Mouse (Mus musculus) heart, embryonic 15.5 days (tissue): ENCODE data around the gene Ankrd35. TPM values are rescaled to one million over a fixed set of nuclear protein-coding genes. Genes with fewer than 3 reads are reported as not detected.
"Not testable (repeated sequence)": the region's sequence is repeated elsewhere in the genome, so short reads cannot be mapped to it uniquely, and the experiment has no call there.

ENCODE experiments used
- ATAC-seq: fragments of 200-750 bp; cut with Nextera tagmentation; replicated peaks from 2 replicates; pipeline ENCODE4 v1.8.0; 2017; ENCODE audit warnings: low read depth, moderate TSS enrichment; ENCODE audit not compliant: insufficient number of reproducible peaks, insufficient read depth, low FRiP score
- H3K27ac ChIP-seq: fragments of 300-500 bp; sonication (generic); 2 replicates; pipeline ENCODE4 v1.5.1; 2015; ENCODE audit warnings: mild to moderate bottlenecking, inconsistent platforms
- H3K27me3 ChIP-seq: fragments of 300-500 bp; sonication (generic); 2 replicates; pipeline ENCODE4 v1.6.1; 2015; ENCODE audit warnings: inconsistent platforms
- H3K36me3 ChIP-seq: fragments of 300-500 bp; sonication (generic); 2 replicates; pipeline ENCODE4 v1.6.1; 2015; ENCODE audit warnings: mild to moderate bottlenecking, inconsistent platforms
- H3K4me1 ChIP-seq: fragments of 300-500 bp; sonication (generic); replicated peaks from 2 replicates; pipeline ENCODE4 v1.6.1; 2015; ENCODE audit warnings: inconsistent platforms
- H3K4me2 ChIP-seq: fragments of 300-500 bp; sonication (generic); 2 replicates; pipeline ENCODE4 v1.6.1; 2015; ENCODE audit warnings: inconsistent platforms, mild to moderate bottlenecking, moderate library complexity
- H3K4me3 ChIP-seq: fragments of 300-500 bp; sonication (generic); 2 replicates; pipeline ENCODE4 v1.5.1; 2015; ENCODE audit warnings: mild to moderate bottlenecking, inconsistent platforms
- H3K9ac ChIP-seq: fragments of 300-500 bp; sonication (generic); 2 replicates; pipeline ENCODE4 v1.6.1; 2015; ENCODE audit warnings: mild to moderate bottlenecking, inconsistent platforms
- H3K9me3 ChIP-seq: fragments of 300-500 bp; sonication (generic); replicated peaks from 2 replicates; pipeline ENCODE4 v1.6.1; 2016; ENCODE audit warnings: inconsistent platforms
- WGBS: fragments of 180-500 bp; shearing (Covaris S2); methylation state at CpG from one replicate; pipeline ENCODE4 v1.1.7; 2015; ENCODE audit warnings: mixed read lengths; 5-methylcytosine and 5-hydroxymethylcytosine counted together
- polyA plus RNA-seq: library from polyadenylated mRNA; unstranded; fragments of >200 nt; fragmentation: Nextera tagmentation; extraction: Ambion mirVana; gene quantifications from 2 replicates; pipeline ENCODE4 v1.2.1, GENCODE M21; 2015

Ankrd35 gene
- polyA plus RNA-seq, 1 experiment from 2014 or later: 0.31 TPM

DNA sequence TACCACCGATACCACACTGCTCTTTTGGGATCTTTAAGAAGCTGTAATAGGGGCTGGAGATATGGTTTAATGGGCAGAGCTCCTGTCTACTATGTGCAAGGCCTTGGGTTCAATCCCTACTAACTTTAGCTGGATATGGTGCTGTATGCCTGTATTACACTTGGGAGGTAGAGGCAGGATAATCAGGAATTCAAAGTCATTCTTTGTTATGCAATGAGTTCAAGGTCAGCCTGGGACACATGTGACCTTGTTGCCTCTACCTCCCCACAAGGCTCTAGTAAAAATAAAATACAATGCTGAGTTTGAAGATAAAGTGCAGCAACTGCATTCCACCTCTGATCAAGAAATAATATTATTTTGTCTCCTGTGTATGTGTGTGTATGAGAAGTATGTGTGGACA is 64.1 kb downstream of the Ankrd35 start:
- WGBS: 89% methylated on average over 1 of the region's 1 CpGs
- Histone ChIP-seq H3K36me3 (no peaks in the 10 kb centered on the region), H3K9ac (no peak overlapping the region), H3K4me2 (no peak overlapping the region), H3K4me1 (peaks cover 23% of the 10 kb centered on the region), H3K9me3 (no peaks in the 10 kb centered on the region), H3K27me3 (no peaks in the 10 kb centered on the region), H3K4me3 (no peak overlapping the region), H3K27ac (no peak overlapping the region)
- no peak for ATAC-seq

- Histone ChIP-seq H3K9ac (no peak overlapping the region), H3K9me3 (no peaks in the 10 kb centered on the region), H3K4me2 (no peak overlapping the region), H3K27me3 (no peaks in the 10 kb centered on the region), H3K4me1 (peaks cover 14% of the 10 kb centered on the region), H3K36me3 (no peaks in the 10 kb centered on the region), H3K4me3 (no peak overlapping the region), H3K27ac (no peak overlapping the region)
- no peak for ATAC-seq
- 81% methylated on average over 2 of the region's 2 CpGs for WGBS
Measured at GRCm38 (mm10) chr3:96735200-96735599, 65.3 kb downstream of the Ankrd35 start.

GRCm38 (mm10) chr3:96737013-96737740 is 67.2 kb downstream of the Ankrd35 start:
- Histone ChIP-seq H3K27me3 (no peaks in the 10 kb centered on the region), H3K9ac (no peak overlapping the region), H3K4me3 (no peak overlapping the region), H3K4me1 (peaks cover 7% of the 10 kb centered on the region), H3K9me3 (no peaks in the 10 kb centered on the region), H3K36me3 (no peaks in the 10 kb centered on the region), H3K27ac (no peak overlapping the region), H3K4me2 (no peak overlapping the region)
- no peak for ATAC-seq
- 32% methylated on average over 1 of the region's 1 CpGs for WGBS

DNA sequence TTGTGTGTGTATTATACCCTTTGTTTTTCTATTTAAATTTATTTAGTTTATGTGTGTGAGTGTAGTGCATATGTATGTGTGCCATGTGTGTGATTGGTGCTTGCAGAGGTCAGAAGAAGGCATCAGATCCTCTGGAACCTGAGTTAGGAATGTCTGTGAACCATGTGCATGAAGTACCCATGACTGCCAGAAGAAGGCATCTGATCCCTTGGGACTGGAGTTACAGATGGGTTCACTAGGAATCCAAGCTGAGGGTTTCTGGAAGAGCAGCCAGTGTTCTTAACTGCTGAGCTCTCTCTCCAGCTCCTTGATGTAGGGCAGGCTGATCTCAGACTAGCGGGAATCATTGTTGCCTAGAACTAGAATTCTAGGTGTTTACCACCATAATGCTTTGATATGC is 68.1 kb downstream of the Ankrd35 start:
- H3K36me3 ChIP-seq: no peaks in the 10 kb centered on the region
- H3K4me2 ChIP-seq: no peak overlapping the region
- no peak overlapping the region for H3K27ac ChIP-seq
- no peak overlapping the region for H3K4me3 ChIP-seq
- no peaks in the 10 kb centered on the region for H3K27me3 ChIP-seq
- no peak overlapping the region for H3K9ac ChIP-seq
- no peaks in the 10 kb centered on the region for H3K9me3 ChIP-seq
- WGBS: 83% methylated on average over 1 of the region's 1 CpGs
- H3K4me1 ChIP-seq: peaks cover 7% of the 10 kb centered on the region
- ATAC-seq: no peak

DNA sequence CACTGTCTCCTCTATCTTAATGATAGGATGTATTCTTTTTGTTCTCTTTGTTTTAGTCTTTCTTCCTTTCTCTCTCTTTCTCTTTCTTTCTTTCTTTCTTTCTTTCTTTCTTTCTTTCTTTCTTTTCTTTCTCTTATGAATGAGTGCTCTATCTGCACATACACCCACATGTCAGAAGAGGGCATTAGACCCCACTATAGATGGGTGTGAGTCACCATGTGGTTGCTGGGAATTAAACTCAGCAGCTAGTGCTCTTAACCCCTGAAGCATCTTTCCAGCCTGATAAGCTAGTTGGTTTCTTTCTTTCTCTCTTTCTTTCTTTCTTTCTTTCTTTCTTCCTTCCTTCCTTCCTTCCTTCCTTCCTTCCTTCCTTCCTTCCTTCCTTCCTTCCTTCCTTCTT is 70.3 kb downstream of the Ankrd35 start:
- not testable (repeated sequence) for H3K9ac ChIP-seq, H3K4me1 ChIP-seq, H3K36me3 ChIP-seq, ATAC-seq, H3K9me3 ChIP-seq, H3K4me3 ChIP-seq, H3K27ac ChIP-seq, H3K27me3 ChIP-seq, H3K4me2 ChIP-seq

Other genes starting within 250 kb of the Ankrd35 start
- gene BC107364, start 217.8 kb upstream of the Ankrd35 start, polyA plus RNA-seq: 0.53 and 1.0 TPM in 2 replicates
- 7.9 and 8.0 TPM in 2 replicates for gene Hfe2, start 145.0 kb upstream of the Ankrd35 start, polyA plus RNA-seq
- gene Txnip, start 112.2 kb upstream of the Ankrd35 start, polyA plus RNA-seq: 206 and 208 TPM in 2 replicates
- 1.3 and 1.6 TPM in 2 replicates for gene Gm16253, start 93.1 kb upstream of the Ankrd35 start, polyA plus RNA-seq
- 34.8 and 38.3 TPM in 2 replicates for gene Polr3gl, start 76.0 kb upstream of the Ankrd35 start, polyA plus RNA-seq
- gene Ankrd34a, start 73.5 kb upstream of the Ankrd35 start, polyA plus RNA-seq: 6.7 TPM in 2 replicates
- gene Lix1l, start 69.0 kb upstream of the Ankrd35 start, polyA plus RNA-seq: 5.3 and 5.5 TPM in 2 replicates
- gene Rbm8a, start 40.2 kb upstream of the Ankrd35 start, polyA plus RNA-seq: 73.9 and 78.7 TPM in 2 replicates
- gene Pex11b, start 34.8 kb upstream of the Ankrd35 start, polyA plus RNA-seq: 35.5 and 37.6 TPM in 2 replicates
- 0.10 and 0.15 TPM in 2 replicates for gene Gm42957, start 34.7 kb upstream of the Ankrd35 start, polyA plus RNA-seq
- 1.00 and 1.2 TPM in 2 replicates for gene Itga10, start 24.5 kb upstream of the Ankrd35 start, polyA plus RNA-seq
- 33.2 and 43.7 TPM in 2 replicates for gene Pias3, start 26.3 kb downstream of the Ankrd35 start, polyA plus RNA-seq
- 6.6 and 7.0 TPM in 2 replicates for gene Nudt17, start 38.4 kb downstream of the Ankrd35 start, polyA plus RNA-seq
- 23.6 and 28.6 TPM in 2 replicates for gene Polr3c, start 57.5 kb downstream of the Ankrd35 start, polyA plus RNA-seq
- gene Rnf115, start 57.5 kb downstream of the Ankrd35 start, polyA plus RNA-seq: 33.4 and 40.5 TPM in 2 replicates
- gene Pdzk1, start 159.2 kb downstream of the Ankrd35 start, polyA plus RNA-seq: 0.38 TPM in 1 of 2 replicates, not detected in the other
- gene Cd160, start 159.2 kb downstream of the Ankrd35 start, polyA plus RNA-seq: 0.60 and 4.0 TPM in 2 replicates
- gene Gja5, start 234.6 kb downstream of the Ankrd35 start, polyA plus RNA-seq: 78.7 and 103 TPM in 2 replicates
- gene Gpr89, start 235.2 kb downstream of the Ankrd35 start, polyA plus RNA-seq: 24.6 and 28.6 TPM in 2 replicates